Mouse (Mus musculus) cerebellum, postnatal 25 days (tissue): Measurements from ENCODE around the gene Fign.

Experiments used
- DNase-seq, 2 experiments: peaks; one replicate each; pipeline ENCODE4 v3.0.0; 2021; ENCODE audit warnings: mixed read lengths in 2 of 2

Gene Fign

GRCm38 (mm10) chr2:64048142-64048541, 49.7 kb downstream of the Fign start:
- no peak for DNase-seq

- peak; percentile 8 to 46 for DNase-seq
These were observed 54.7 kb downstream of the Fign start for GRCm38 (mm10) chr2:64043099-64043498.

GRCm38 (mm10) chr2:64035393-64035792, 62.4 kb downstream of the Fign start:
- no peak for DNase-seq

- DNase-seq = no peak
These were observed 64.0 kb downstream of the Fign start for GRCm38 (mm10) chr2:64033871-64034270.

GRCm38 (mm10) chr2:64025961-64026360, 71.9 kb downstream of the Fign start:
- DNase-seq = no peak

- no peak for DNase-seq
These were observed 103.4 kb downstream of the Fign start for GRCm38 (mm10) chr2:63994304-63995023.

GRCm38 (mm10) chr2:63985426-63985825, 112.4 kb downstream of the Fign start:
- DNase-seq = no peak

GRCm38 (mm10) chr2:63982351-63982751, 115.5 kb downstream of the Fign start:
- no peak for DNase-seq

GRCm38 (mm10) chr2:63981449-63981848, 116.4 kb downstream of the Fign start:
- DNase-seq = no peak

- DNase-seq = no peak
These were observed 128.2 kb downstream of the Fign start for GRCm38 (mm10) chr2:63969633-63970032.

- no peak for DNase-seq
These were observed 166.8 kb downstream of the Fign start for GRCm38 (mm10) chr2:63931041-63931440.

- no peak for DNase-seq
These were observed 171.2 kb downstream of the Fign start for GRCm38 (mm10) chr2:63926481-63927097.

GRCm38 (mm10) chr2:63925721-63926235, 172.1 kb downstream of the Fign start:
- DNase-seq = no peak
